Mouse (Mus musculus) olfactory bulb, adult 2 months (tissue): Measurements from ENCODE around the gene Slc35b4. TPM values are rescaled to one million over a fixed set of nuclear protein-coding genes. Genes with fewer than 3 reads are reported as not detected.

Experiments
- H3K27ac ChIP-seq: fragments of 200-500 bp; 2 replicates; pipeline ENCODE4 v1.5.1; 2012; ENCODE audit warnings: low read depth, low read length; ENCODE audit not compliant: insufficient read depth
- H3K4me1 ChIP-seq: fragments of 200-500 bp; 2 replicates; pipeline ENCODE4 v1.6.1; 2012; ENCODE audit warnings: low read length; ENCODE audit not compliant: control insufficient read depth, insufficient read depth
- H3K4me3 ChIP-seq: fragments of 200-500 bp; 2 replicates; pipeline ENCODE4 v1.5.1; 2012; ENCODE audit warnings: mild to moderate bottlenecking, low read depth, low read length, moderate library complexity; ENCODE audit not compliant: insufficient read depth
- CTCF ChIP-seq: fragments of 200-500 bp; IDR thresholded peaks from 2 replicates; pipeline ENCODE4 v1.5.1; 2012; ENCODE audit warnings: low read depth, mild to moderate bottlenecking, low read length, moderate library complexity; ENCODE audit not compliant: insufficient read depth
- POLR2A ChIP-seq: fragments of 200-500 bp; IDR thresholded peaks from 2 replicates; pipeline ENCODE4 v1.6.1; 2012; ENCODE audit warnings: mild to moderate bottlenecking, low read depth, low read length, moderate library complexity; ENCODE audit not compliant: insufficient read depth
- WGBS: fragments of 180-500 bp; shearing (Covaris S2); methylation state at CpG from one replicate; pipeline ENCODE4 v1.1.7; 2018; 5-methylcytosine and 5-hydroxymethylcytosine counted together
- polyA plus RNA-seq: library from polyadenylated mRNA; stranded (reverse); fragments of >200 nt; gene quantifications from 2 replicates; pipeline ENCODE4 v1.2.4, GENCODE M21; 2012; ENCODE audit warnings: low replicate concordance; ENCODE audit not compliant: missing spikeins, insufficient read depth, insufficient read length

Slc35b4 gene
- polyA plus RNA-seq, 1 experiment, result not detected

- Histone ChIP-seq H3K4me1 (no peaks in the 10 kb centered on the region), H3K27ac (no peak overlapping the region), H3K4me3 (no peak overlapping the region)
- TF ChIP-seq CTCF (no peak), POLR2A (no peak)
- 91% methylated on average over 3 of the region's 3 CpGs for WGBS
Observed at GRCm38 (mm10) chr6:34189494-34189893, 12.6 kb upstream of the Slc35b4 start.

GRCm38 (mm10) chr6:34187986-34188599 is 11.2 kb upstream of the Slc35b4 start:
- no peak overlapping the region for H3K27ac ChIP-seq
- TF ChIP-seq CTCF (no peak), POLR2A (no peak)
- WGBS, result 63% methylated on average over 7 of the region's 7 CpGs
- no peak overlapping the region for H3K4me3 ChIP-seq
- no peaks in the 10 kb centered on the region for H3K4me1 ChIP-seq

- H3K4me1 ChIP-seq, result no peaks in the 10 kb centered on the region
- no peak overlapping the region for H3K4me3 ChIP-seq
- TF ChIP-seq POLR2A (no peak), CTCF (no peak)
- no peak overlapping the region for H3K27ac ChIP-seq
- WGBS, result 40% methylated on average over 2 of the region's 2 CpGs
Observed at GRCm38 (mm10) chr6:34187273-34187863, 10.5 kb upstream of the Slc35b4 start.

- WGBS, result 91% methylated on average over 3 of the region's 3 CpGs
- no peak overlapping the region for H3K4me3 ChIP-seq
- no peaks in the 10 kb centered on the region for H3K4me1 ChIP-seq
- TF ChIP-seq POLR2A, result no peak
- no peak for TF ChIP-seq CTCF
- H3K27ac ChIP-seq, result no peak overlapping the region
Observed at GRCm38 (mm10) chr6:34183326-34183725, 6.4 kb upstream of the Slc35b4 start.

- no peak overlapping the region for H3K27ac ChIP-seq
- TF ChIP-seq POLR2A (no peak), CTCF (no peak)
- 73% methylated on average over 3 of the region's 3 CpGs for WGBS
- H3K4me1 ChIP-seq, result no peaks in the 10 kb centered on the region
- no peak overlapping the region for H3K4me3 ChIP-seq
Observed at GRCm38 (mm10) chr6:34181961-34182360, 5.0 kb upstream of the Slc35b4 start.

- 92% methylated on average over 4 of the region's 4 CpGs for WGBS
- no peak overlapping the region for H3K27ac ChIP-seq
- no peak overlapping the region for H3K4me3 ChIP-seq
- TF ChIP-seq POLR2A, result no peak
- TF ChIP-seq CTCF, result no peak
- H3K4me1 ChIP-seq, result no peaks in the 10 kb centered on the region
Observed at GRCm38 (mm10) chr6:34179911-34180310, 3.0 kb upstream of the Slc35b4 start.

- no peak overlapping the region for H3K27ac ChIP-seq
- TF ChIP-seq POLR2A (no peak), CTCF (no peak)
- H3K4me1 ChIP-seq, result no peaks in the 10 kb centered on the region
- H3K4me3 ChIP-seq, result no peak overlapping the region
- WGBS, result 80% methylated on average over 3 of the region's 3 CpGs
Observed at GRCm38 (mm10) chr6:34179007-34179406, 2.1 kb upstream of the Slc35b4 start.

GRCm38 (mm10) chr6:34176111-34176863 is 624 bp downstream of the Slc35b4 start:
- H3K4me1 ChIP-seq, result peaks cover 5% of the 10 kb centered on the region; the same call in 1 of the 2 replicates
- TF ChIP-seq POLR2A (no peak), CTCF (no peak)
- H3K4me3 ChIP-seq, result peak overlapping the region; percentile 66
- H3K27ac ChIP-seq, result peak overlapping the region; percentile 25
- WGBS, result 2% methylated on average over 29 of the region's 29 CpGs

- TF ChIP-seq CTCF (no peak), POLR2A (no peak)
- 94% methylated on average over 8 of the region's 8 CpGs for WGBS
- Histone ChIP-seq H3K4me3 (no peak overlapping the region), H3K4me1 (peaks cover 5% of the 10 kb centered on the region; the same call in 1 of the 2 replicates), H3K27ac (no peak overlapping the region)
Observed at GRCm38 (mm10) chr6:34174715-34175114, 2.2 kb downstream of the Slc35b4 start.
